Mouse (Mus musculus): Measurements from ENCODE around the gene Sult1b1. TPM values are rescaled to one million over a fixed set of nuclear protein-coding genes. Genes with fewer than 3 reads are reported as not detected.
"Not testable (repeated sequence)": the region's sequence is repeated elsewhere in the genome, so short reads cannot be mapped to it uniquely, and the experiment has no call there.

The Sult1b1 gene
- polyA plus RNA-seq, 1 experiment from 2014 or later, result 1.2 TPM

DNA sequence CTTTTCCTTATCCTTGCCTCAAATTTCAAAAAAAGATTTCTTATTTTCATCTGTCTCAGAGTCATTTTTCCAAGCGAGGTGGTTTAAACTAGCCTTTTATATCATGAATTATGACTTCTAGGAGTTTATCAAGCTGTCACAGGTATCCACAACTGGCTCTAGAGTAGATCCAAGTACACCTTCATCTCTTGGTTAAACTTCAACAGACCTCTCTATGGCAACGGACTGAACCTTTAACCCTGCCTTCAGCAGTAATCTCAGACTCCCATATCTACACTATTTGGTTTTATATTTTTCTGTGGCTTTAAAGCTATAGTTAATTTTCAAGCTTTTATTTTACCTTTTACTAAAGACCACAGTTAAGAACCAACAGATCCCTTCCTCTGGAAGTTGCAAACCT is 5.7 kb downstream of the Sult1b1 start:
- no peak overlapping the region for H3K27ac ChIP-seq (replicated peaks)
- no peak overlapping the region for H3K9ac ChIP-seq
- H3K4me3 ChIP-seq (replicated peaks), result no peak overlapping the region
- 35% methylated on average over 2 of the region's 2 CpGs for WGBS (ENCODE audit: insufficient replicate concordance)
- no peaks in the 10 kb centered on the region for H3K36me3 ChIP-seq (replicated peaks)
- ATAC-seq (ENCODE audit: insufficient read depth), result peak; percentile 71
- H3K4me2 ChIP-seq, result no peak overlapping the region
- H3K4me1 ChIP-seq (replicated peaks), result no peaks in the 10 kb centered on the region
- H3K27me3 ChIP-seq, result no peaks in the 10 kb centered on the region
- no peaks in the 10 kb centered on the region for H3K9me3 ChIP-seq (replicated peaks)

DNA sequence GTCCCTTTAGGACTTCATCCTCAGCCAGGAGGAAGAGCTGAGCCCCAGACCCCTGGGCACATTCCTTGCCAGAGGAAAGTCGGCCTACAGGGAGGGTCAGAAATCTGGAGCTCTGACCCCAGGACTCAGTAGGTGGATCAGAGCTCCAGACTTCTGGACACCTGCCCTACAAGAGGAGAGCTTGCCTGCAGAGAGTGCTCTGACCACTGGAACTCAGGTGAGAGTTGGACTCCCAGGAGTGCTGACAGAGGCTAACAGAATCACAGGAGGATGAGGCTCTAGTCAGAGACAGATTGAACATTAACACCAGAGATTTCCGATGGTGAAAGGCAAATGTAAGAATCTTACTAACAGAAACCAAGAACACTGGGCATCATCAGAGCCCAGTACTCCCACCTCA is 14.4 kb downstream of the Sult1b1 start:
- not testable (repeated sequence) for H3K9ac ChIP-seq; H3K4me3 ChIP-seq (replicated peaks); H3K4me1 ChIP-seq (replicated peaks); H3K4me2 ChIP-seq; H3K9me3 ChIP-seq (replicated peaks); H3K27ac ChIP-seq (replicated peaks); H3K36me3 ChIP-seq (replicated peaks); ATAC-seq (ENCODE audit: insufficient read depth); H3K27me3 ChIP-seq
- 59% methylated on average over 2 of the region's 2 CpGs for whole genome bisulfite sequencing (ENCODE audit: insufficient replicate concordance)

DNA sequence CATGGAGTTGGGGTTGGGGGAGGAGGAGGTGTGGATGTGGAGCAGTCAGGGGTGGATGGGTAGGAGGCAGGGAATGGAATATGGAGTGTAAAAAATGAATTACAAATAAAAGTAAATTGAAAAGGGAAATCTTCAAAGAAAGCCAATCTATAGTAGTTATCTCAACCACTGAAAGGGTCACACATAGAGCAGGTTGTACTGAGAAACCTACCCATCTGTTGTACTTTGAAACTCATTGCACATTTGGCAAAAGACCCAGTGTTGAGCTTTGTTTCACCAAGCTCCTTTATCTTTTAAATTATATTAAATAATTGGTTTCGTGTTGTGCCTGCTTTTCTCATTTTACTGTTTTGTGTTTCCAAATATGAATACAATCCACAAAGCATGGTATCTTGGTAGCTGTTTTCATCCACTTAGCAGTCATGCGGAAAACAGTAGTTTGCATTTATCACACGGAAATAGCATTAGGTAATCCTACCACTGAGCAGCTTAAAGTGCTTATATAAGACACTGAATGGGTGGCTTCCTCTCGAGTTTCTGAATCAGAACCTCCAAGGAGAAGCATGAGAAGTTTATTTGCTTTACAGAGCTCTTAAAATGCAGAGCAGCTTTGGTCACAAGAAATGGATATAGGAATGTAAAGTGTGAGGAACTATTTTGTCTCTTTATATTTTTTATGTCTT is 32.1 kb downstream of the Sult1b1 start:
- Histone ChIP-seq H3K4me1 (replicated peaks) (no peaks in the 10 kb centered on the region), H3K4me3 (replicated peaks) (no peak overlapping the region), H3K27ac (replicated peaks) (no peak overlapping the region), H3K27me3 (no peaks in the 10 kb centered on the region), H3K9ac (no peak overlapping the region), H3K4me2 (no peak overlapping the region), H3K36me3 (replicated peaks) (no peaks in the 10 kb centered on the region), H3K9me3 (replicated peaks) (no peaks in the 10 kb centered on the region)
- 45% methylated on average over 4 of the region's 4 CpGs for whole genome bisulfite sequencing (ENCODE audit: insufficient replicate concordance)
- ATAC-seq (ENCODE audit: insufficient read depth), result no peak

DNA sequence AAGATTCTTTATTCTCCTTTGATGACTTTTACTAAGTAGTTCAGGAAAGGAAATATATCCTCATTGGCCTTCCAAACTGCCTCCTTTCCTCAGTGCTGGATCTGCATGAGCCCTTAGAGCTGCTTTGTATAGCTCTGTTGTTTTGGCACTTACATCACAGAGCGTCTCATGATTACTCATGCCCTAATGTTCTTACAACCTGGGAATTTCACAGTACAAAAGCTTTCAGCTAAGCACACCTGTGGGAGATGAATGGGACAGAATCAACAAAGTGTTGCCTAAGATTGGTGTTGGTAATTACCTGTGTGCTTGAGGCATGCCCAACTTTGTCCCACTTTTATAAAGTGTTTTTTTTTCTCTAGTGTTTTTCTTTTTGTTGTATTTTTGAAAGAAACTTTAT is 35.3 kb downstream of the Sult1b1 start:
- Histone ChIP-seq H3K4me2 (no peak overlapping the region), H3K4me3 (replicated peaks) (no peak overlapping the region), H3K27ac (replicated peaks) (no peak overlapping the region), H3K9me3 (replicated peaks) (no peaks in the 10 kb centered on the region), H3K27me3 (no peaks in the 10 kb centered on the region), H3K4me1 (replicated peaks) (no peaks in the 10 kb centered on the region), H3K9ac (no peak overlapping the region), H3K36me3 (replicated peaks) (no peaks in the 10 kb centered on the region)
- WGBS (ENCODE audit: insufficient replicate concordance), result 69% methylated on average over 1 of the region's 1 CpGs
- ATAC-seq (ENCODE audit: insufficient read depth), result no peak

DNA sequence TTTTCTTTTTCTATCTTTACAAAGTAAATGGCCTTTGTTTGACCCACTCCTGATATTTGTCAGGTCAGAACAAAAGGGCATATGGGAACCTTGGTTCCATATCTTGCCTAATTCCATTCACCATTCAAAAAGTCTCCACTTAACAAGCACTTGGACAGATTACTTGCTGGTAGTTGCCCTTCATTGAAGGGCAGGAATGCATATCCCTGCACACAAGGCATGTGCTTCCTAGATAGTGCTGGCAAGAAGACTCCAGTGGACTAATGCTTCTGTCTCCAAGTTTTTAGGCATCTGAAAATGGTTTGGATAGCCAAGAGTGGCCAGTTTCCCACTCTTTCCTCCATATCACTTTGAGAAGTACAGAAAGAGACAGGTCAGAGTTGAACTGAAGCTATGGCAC is 38.7 kb downstream of the Sult1b1 start:
- H3K9ac ChIP-seq, result no peak overlapping the region
- H3K4me2 ChIP-seq, result no peak overlapping the region
- no peak for ATAC-seq (ENCODE audit: insufficient read depth)
- no peak overlapping the region for H3K4me3 ChIP-seq (replicated peaks)
- no peaks in the 10 kb centered on the region for H3K36me3 ChIP-seq (replicated peaks)
- no peaks in the 10 kb centered on the region for H3K27me3 ChIP-seq
- no peak overlapping the region for H3K27ac ChIP-seq (replicated peaks)
- H3K4me1 ChIP-seq (replicated peaks), result no peaks in the 10 kb centered on the region
- no peaks in the 10 kb centered on the region for H3K9me3 ChIP-seq (replicated peaks)

DNA sequence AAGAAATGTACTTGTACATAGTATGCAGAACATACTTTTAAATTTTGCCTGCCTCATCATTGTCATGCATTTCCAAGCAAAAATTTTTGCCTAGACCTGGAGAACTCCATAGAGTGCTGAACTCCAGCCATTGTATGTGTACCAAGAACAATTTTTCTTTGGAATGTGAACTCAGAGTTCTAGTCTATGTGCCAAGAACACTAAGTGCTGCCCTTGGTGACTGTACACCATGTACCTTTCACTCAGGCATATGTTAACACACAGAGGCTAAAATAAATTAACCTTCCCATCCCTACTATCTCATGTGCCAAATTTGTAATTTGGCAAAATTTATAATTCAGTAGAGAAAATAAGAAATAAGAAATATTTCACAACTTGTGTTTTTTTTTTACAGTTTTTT is 39.1 kb downstream of the Sult1b1 start:
- no peak for ATAC-seq (ENCODE audit: insufficient read depth)
- Histone ChIP-seq H3K4me1 (replicated peaks) (no peaks in the 10 kb centered on the region), H3K27ac (replicated peaks) (no peak overlapping the region), H3K36me3 (replicated peaks) (no peaks in the 10 kb centered on the region), H3K4me2 (no peak overlapping the region), H3K27me3 (no peaks in the 10 kb centered on the region), H3K9me3 (replicated peaks) (no peaks in the 10 kb centered on the region), H3K4me3 (replicated peaks) (no peak overlapping the region), H3K9ac (no peak overlapping the region)

DNA sequence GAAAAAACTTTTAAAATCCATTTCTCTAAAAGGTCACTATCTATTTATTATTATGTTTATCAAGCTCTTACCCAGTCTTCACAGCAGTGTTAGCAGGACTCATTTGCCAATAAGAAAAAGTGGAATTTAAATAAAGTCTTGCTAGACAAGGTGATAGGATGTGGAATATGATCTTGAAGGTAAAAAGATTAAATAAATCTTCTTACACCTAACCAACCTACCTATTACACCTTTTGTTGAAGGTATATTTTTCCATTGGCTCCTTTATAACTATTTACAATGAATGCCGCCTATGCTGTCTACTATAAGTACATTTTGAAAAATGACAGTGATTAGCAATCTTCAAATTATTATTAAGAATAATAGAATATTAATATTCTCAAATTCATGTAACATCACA is 47.2 kb downstream of the Sult1b1 start, which contains the start of gene Ugt2a1:
Ugt2a1 (minus strand) TSS at position 101 of the 400 bp plus-strand sequence.
- no peak within 1 kb of the TSS for H3K4me2 ChIP-seq
- no peaks in the 10 kb centered on the region for H3K27me3 ChIP-seq
- ATAC-seq (ENCODE audit: insufficient read depth), result no peak
- H3K27ac ChIP-seq (replicated peaks), result no peak within 1 kb of the TSS
- WGBS (ENCODE audit: insufficient replicate concordance), result 68% methylated on average over 1 of the region's 1 CpGs
- no peaks in the 10 kb centered on the region for H3K9me3 ChIP-seq (replicated peaks)
- H3K36me3 ChIP-seq (replicated peaks), result no peaks in the 10 kb centered on the region
- H3K9ac ChIP-seq, result no peak within 1 kb of the TSS
- H3K4me3 ChIP-seq (replicated peaks), result no peak within 1 kb of the TSS
- no peaks in the 10 kb centered on the region for H3K4me1 ChIP-seq (replicated peaks)

DNA sequence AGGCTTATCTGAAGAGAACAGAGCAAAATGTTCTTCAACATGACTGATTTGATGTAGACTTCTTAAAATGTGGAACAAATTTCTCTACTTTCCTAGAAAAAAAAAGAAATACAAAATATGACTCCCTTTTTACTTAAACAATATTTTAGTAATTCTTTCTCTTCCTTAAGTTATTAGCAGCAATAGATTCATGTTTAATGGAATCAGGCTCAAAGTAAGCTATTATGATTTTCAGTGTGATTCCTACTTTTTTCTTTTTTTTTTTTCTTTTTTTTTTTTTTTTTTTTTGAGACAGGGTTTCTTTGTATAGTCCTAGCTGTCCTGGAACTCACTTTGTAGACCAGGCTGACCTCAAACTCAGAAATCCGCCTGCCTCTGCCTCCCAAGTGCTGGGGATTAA is 51.3 kb downstream of the Sult1b1 start, which contains the start of gene Gm43638:
Gm43638 (minus strand) TSS at position 101 of the 400 bp plus-strand sequence.
- H3K27ac ChIP-seq (replicated peaks); ATAC-seq (ENCODE audit: insufficient read depth); H3K4me2 ChIP-seq; H3K27me3 ChIP-seq; H3K36me3 ChIP-seq (replicated peaks); H3K9ac ChIP-seq; H3K4me3 ChIP-seq (replicated peaks); H3K9me3 ChIP-seq (replicated peaks); H3K4me1 ChIP-seq (replicated peaks): not testable (repeated sequence)
- 56% methylated on average over 1 of the region's 1 CpGs for WGBS (ENCODE audit: insufficient replicate concordance)

DNA sequence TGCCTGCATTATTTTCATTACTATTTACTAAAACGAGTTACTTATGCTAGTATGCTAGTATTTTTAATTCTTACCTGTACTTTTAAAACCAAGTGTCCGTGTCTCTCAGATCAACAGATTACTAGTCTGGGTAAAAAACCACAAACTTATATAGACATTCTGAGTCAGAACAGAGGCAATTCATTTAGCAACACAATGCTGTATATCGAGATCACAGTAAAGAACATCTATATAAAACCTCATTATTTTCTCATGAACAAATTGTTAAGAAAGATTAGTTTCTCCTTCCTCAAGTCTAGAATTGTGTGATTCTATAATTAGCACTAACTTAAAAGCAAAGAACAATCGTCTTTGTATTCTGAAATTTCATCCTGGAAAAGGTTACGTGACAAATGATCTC is 55.8 kb downstream of the Sult1b1 start, which contains the start of gene Ugt2a2:
Ugt2a2 (minus strand) TSS at position 101 of the 400 bp plus-strand sequence.
- Histone ChIP-seq H3K4me3 (replicated peaks) (no peak within 1 kb of the TSS), H3K27me3 (no peaks in the 10 kb centered on the region), H3K9ac (no peak within 1 kb of the TSS), H3K4me2 (no peak within 1 kb of the TSS), H3K36me3 (replicated peaks) (no peaks in the 10 kb centered on the region), H3K4me1 (replicated peaks) (no peaks in the 10 kb centered on the region), H3K9me3 (replicated peaks) (no peaks in the 10 kb centered on the region), H3K27ac (replicated peaks) (no peak within 1 kb of the TSS)
- whole genome bisulfite sequencing (ENCODE audit: insufficient replicate concordance), result 66% methylated on average over 5 of the region's 5 CpGs
- ATAC-seq (ENCODE audit: insufficient read depth), result no peak

Other genes with a start within 250 kb of the Sult1b1 start
- 0.07 TPM in 1 of 2 replicates, not detected in the other for gene Ugt2a3, start 201.0 kb downstream of the Sult1b1 start, polyA plus RNA-seq (2015; fragmentation: Nextera tagmentation; extraction: Ambion mirVana)
- gene Ugt2b38, start 114.0 kb downstream of the Sult1b1 start, polyA plus RNA-seq (2015; fragmentation: Nextera tagmentation; extraction: Ambion mirVana), result not detected in 2 replicates
- not detected in 2 replicates for gene Ugt2a2, start 55.9 kb downstream of the Sult1b1 start, polyA plus RNA-seq (2015; fragmentation: Nextera tagmentation; extraction: Ambion mirVana)
- gene Gm43638, start 51.4 kb downstream of the Sult1b1 start, polyA plus RNA-seq (2015; fragmentation: Nextera tagmentation; extraction: Ambion mirVana), result not detected in 2 replicates
- gene Ugt2a1, start 47.3 kb downstream of the Sult1b1 start, polyA plus RNA-seq (2015; fragmentation: Nextera tagmentation; extraction: Ambion mirVana), result not detected in 2 replicates
- gene Sult1d1, start 30.8 kb upstream of the Sult1b1 start, polyA plus RNA-seq (2015; fragmentation: Nextera tagmentation; extraction: Ambion mirVana), result 3.4 TPM in 2 replicates
- gene Sult1e1, start 53.4 kb upstream of the Sult1b1 start, polyA plus RNA-seq (2015; fragmentation: Nextera tagmentation; extraction: Ambion mirVana), result not detected in 2 replicates
- not detected in 2 replicates for gene Csn1s1, start 128.0 kb upstream of the Sult1b1 start, polyA plus RNA-seq (2015; fragmentation: Nextera tagmentation; extraction: Ambion mirVana)
- not detected in 2 replicates for gene Csn2, start 161.4 kb upstream of the Sult1b1 start, polyA plus RNA-seq (2015; fragmentation: Nextera tagmentation; extraction: Ambion mirVana)
- gene Csn1s2a, start 236.4 kb upstream of the Sult1b1 start, polyA plus RNA-seq (2015; fragmentation: Nextera tagmentation; extraction: Ambion mirVana), result not detected in 2 replicates

All from liver, embryonic 15.5 days (tissue).